Mouse (Mus musculus): ENCODE results near the gene Atxn7l1. TPM values are rescaled to one million over a fixed set of nuclear protein-coding genes. Genes with fewer than 3 reads are reported as not detected.

Gene Atxn7l1
- polyA plus RNA-seq, 3 experiments from 2014 or later = 59.7 to 94.2 (median 92.9) TPM

- ATAC-seq = peak; percentile 82
Measured at GRCm38 (mm10) chr12:33379624-33380445, 232.3 kb downstream of the Atxn7l1 start.

GRCm38 (mm10) chr12:33388842-33389241 lies 241.3 kb downstream of the Atxn7l1 start:
- ATAC-seq = peak; percentile 91

- no peak for ATAC-seq
Measured at GRCm38 (mm10) chr12:33390844-33391560, 243.5 kb downstream of the Atxn7l1 start.

- no peak for ATAC-seq
Measured at GRCm38 (mm10) chr12:33394804-33395623, 247.5 kb downstream of the Atxn7l1 start, which contains the start of gene Efcab10. Gene Efcab10, plus strand, starts transcription at chr12:33394854.

- no peak for ATAC-seq
Measured at GRCm38 (mm10) chr12:33403265-33403693, 255.8 kb downstream of the Atxn7l1 start.

GRCm38 (mm10) chr12:33404996-33405395 lies 257.5 kb downstream of the Atxn7l1 start:
- ATAC-seq = no peak

GRCm38 (mm10) chr12:33405398-33406026 lies 258.0 kb downstream of the Atxn7l1 start:
- ATAC-seq = no peak

GRCm38 (mm10) chr12:33411580-33412151 lies 264.2 kb downstream of the Atxn7l1 start:
- peak; percentile 60 for ATAC-seq

Other genes starting within 250 kb of the Atxn7l1 start
- gene Sypl, start 193.8 kb upstream of the Atxn7l1 start, polyA plus RNA-seq (2017; shearing (Covaris generic)) = 100 to 1,000 TPM in 2 of 3 experiments, 10 to 100 TPM in 1; 64.6 to 105 (median 104) TPM
- gene Cdhr3, start 54.8 kb upstream of the Atxn7l1 start, polyA plus RNA-seq (2017; shearing (Covaris generic)) = under 1 TPM in 2 of 3 experiments, not detected in 1; 0.18 to 0.26 TPM
- not detected for gene Efcab10, start 247.2 kb downstream of the Atxn7l1 start, polyA plus RNA-seq (2017; shearing (Covaris generic))

Data from inflammation-experienced regulatory T-cells, adult 6 months (primary cell).